Mouse (Mus musculus): ENCODE results near the gene Lgals7. TPM values are rescaled to one million over a fixed set of nuclear protein-coding genes. Genes with fewer than 3 reads are reported as not detected.

Gene Lgals7
- polyA plus RNA-seq, 1 experiment, result 0.48 TPM

GRCm38 (mm10) chr7:28874565-28874964 is 10.9 kb downstream of the Lgals7 start:
- Histone ChIP-seq H3K27me3 (ENCODE audit: control insufficient read depth, insufficient read depth, low read length) (no peaks in the 10 kb centered on the region), H3K27ac (ENCODE audit: insufficient read depth, low read length) (no peak overlapping the region), H3K36me3 (ENCODE audit: control insufficient read depth, insufficient read depth, low read length) (no peaks in the 10 kb centered on the region), H3K4me1 (ENCODE audit: control insufficient read depth, insufficient read depth, insufficient read length) (no peaks in the 10 kb centered on the region), H3K4me3 (ENCODE audit: extremely low read depth, insufficient read depth, insufficient read length) (no peak overlapping the region)
- DNase-seq (ENCODE audit: low read depth in 1 of 2, low spot score in 2 of 2), result no peak
- 77% methylated on average over 2 of the region's 2 CpGs for WGBS
- TF ChIP-seq POLR2A (IDR thresholded peaks at IDR 0.05; ENCODE audit: low read depth, low read length), result no peak
- TF ChIP-seq CTCF (IDR thresholded peaks at IDR 0.05; ENCODE audit: extremely low read depth, insufficient read depth, insufficient read length, insufficient replicate concordance), result no peak

GRCm38 (mm10) chr7:28876099-28876498 is 12.4 kb downstream of the Lgals7 start:
- Histone ChIP-seq H3K27me3 (ENCODE audit: control insufficient read depth, insufficient read depth, low read length) (no peaks in the 10 kb centered on the region), H3K27ac (ENCODE audit: insufficient read depth, low read length) (no peak overlapping the region), H3K4me1 (ENCODE audit: control insufficient read depth, insufficient read depth, insufficient read length) (no peaks in the 10 kb centered on the region), H3K36me3 (ENCODE audit: control insufficient read depth, insufficient read depth, low read length) (no peaks in the 10 kb centered on the region), H3K4me3 (ENCODE audit: extremely low read depth, insufficient read depth, insufficient read length) (no peak overlapping the region)
- WGBS, result 91% methylated on average over 4 of the region's 4 CpGs
- TF ChIP-seq CTCF (IDR thresholded peaks at IDR 0.05; ENCODE audit: extremely low read depth, insufficient read depth, insufficient read length, insufficient replicate concordance) (no peak), POLR2A (IDR thresholded peaks at IDR 0.05; ENCODE audit: low read depth, low read length) (no peak)
- DNase-seq (ENCODE audit: low read depth in 1 of 2, low spot score in 2 of 2), result no peak

- no peak for DNase-seq (ENCODE audit: low read depth in 1 of 2, low spot score in 2 of 2)
- TF ChIP-seq POLR2A (IDR thresholded peaks at IDR 0.05; ENCODE audit: low read depth, low read length), result no peak
- TF ChIP-seq CTCF (IDR thresholded peaks at IDR 0.05; ENCODE audit: extremely low read depth, insufficient read depth, insufficient read length, insufficient replicate concordance), result no peak
- no peaks in the 10 kb centered on the region for H3K4me1 ChIP-seq (ENCODE audit: control insufficient read depth, insufficient read depth, insufficient read length)
- no peak overlapping the region for H3K27ac ChIP-seq (ENCODE audit: insufficient read depth, low read length)
- 83% methylated on average over 7 of the region's 7 CpGs for WGBS
- no peaks in the 10 kb centered on the region for H3K36me3 ChIP-seq (ENCODE audit: control insufficient read depth, insufficient read depth, low read length)
- H3K27me3 ChIP-seq (ENCODE audit: control insufficient read depth, insufficient read depth, low read length), result no peaks in the 10 kb centered on the region
- H3K4me3 ChIP-seq (ENCODE audit: extremely low read depth, insufficient read depth, insufficient read length), result no peak overlapping the region
Measured at GRCm38 (mm10) chr7:28877155-28877554, 13.5 kb downstream of the Lgals7 start.

- Histone ChIP-seq H3K27ac (ENCODE audit: insufficient read depth, low read length) (no peak overlapping the region), H3K4me3 (ENCODE audit: extremely low read depth, insufficient read depth, insufficient read length) (no peak overlapping the region), H3K4me1 (ENCODE audit: control insufficient read depth, insufficient read depth, insufficient read length) (no peaks in the 10 kb centered on the region), H3K27me3 (ENCODE audit: control insufficient read depth, insufficient read depth, low read length) (no peaks in the 10 kb centered on the region), H3K36me3 (ENCODE audit: control insufficient read depth, insufficient read depth, low read length) (no peaks in the 10 kb centered on the region)
- WGBS, result 89% methylated on average over 4 of the region's 4 CpGs
- TF ChIP-seq CTCF (IDR thresholded peaks at IDR 0.05; ENCODE audit: extremely low read depth, insufficient read depth, insufficient read length, insufficient replicate concordance), result no peak
- TF ChIP-seq POLR2A (IDR thresholded peaks at IDR 0.05; ENCODE audit: low read depth, low read length), result no peak
- DNase-seq (ENCODE audit: low read depth in 1 of 2, low spot score in 2 of 2), result no peak
Measured at GRCm38 (mm10) chr7:28877856-28878255, 14.2 kb downstream of the Lgals7 start.

DNA sequence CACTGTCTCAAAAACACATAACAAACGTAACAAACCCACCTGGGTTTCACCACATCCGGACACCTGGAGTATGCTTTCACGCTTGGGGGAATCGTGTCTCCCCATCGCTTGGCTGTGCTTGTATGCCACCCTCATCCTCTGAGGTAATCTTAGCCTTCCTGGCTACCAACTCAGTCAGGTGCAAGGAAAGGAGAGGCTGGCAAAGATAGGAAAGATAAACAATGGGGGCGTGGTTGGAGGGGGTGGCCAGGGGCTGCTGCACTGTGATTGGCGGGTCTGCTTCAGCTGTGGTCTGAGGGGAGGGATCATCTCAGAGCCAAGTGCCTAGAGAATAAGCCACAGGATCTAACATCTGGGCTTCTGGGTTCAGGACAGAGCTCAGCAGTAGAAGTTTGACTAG is 16.0 kb downstream of the Lgals7 start:
- Histone ChIP-seq H3K36me3 (ENCODE audit: control insufficient read depth, insufficient read depth, low read length) (no peaks in the 10 kb centered on the region), H3K27me3 (ENCODE audit: control insufficient read depth, insufficient read depth, low read length) (no peaks in the 10 kb centered on the region), H3K4me1 (ENCODE audit: control insufficient read depth, insufficient read depth, insufficient read length) (no peaks in the 10 kb centered on the region), H3K4me3 (ENCODE audit: extremely low read depth, insufficient read depth, insufficient read length) (no peak overlapping the region), H3K27ac (ENCODE audit: insufficient read depth, low read length) (no peak overlapping the region)
- TF ChIP-seq POLR2A (IDR thresholded peaks at IDR 0.05; ENCODE audit: low read depth, low read length) (no peak), CTCF (IDR thresholded peaks at IDR 0.05; ENCODE audit: extremely low read depth, insufficient read depth, insufficient read length, insufficient replicate concordance) (no peak)
- WGBS, result 75% methylated on average over 7 of the region's 7 CpGs
- DNase-seq (ENCODE audit: low read depth in 1 of 2, low spot score in 2 of 2), result no peak

DNA sequence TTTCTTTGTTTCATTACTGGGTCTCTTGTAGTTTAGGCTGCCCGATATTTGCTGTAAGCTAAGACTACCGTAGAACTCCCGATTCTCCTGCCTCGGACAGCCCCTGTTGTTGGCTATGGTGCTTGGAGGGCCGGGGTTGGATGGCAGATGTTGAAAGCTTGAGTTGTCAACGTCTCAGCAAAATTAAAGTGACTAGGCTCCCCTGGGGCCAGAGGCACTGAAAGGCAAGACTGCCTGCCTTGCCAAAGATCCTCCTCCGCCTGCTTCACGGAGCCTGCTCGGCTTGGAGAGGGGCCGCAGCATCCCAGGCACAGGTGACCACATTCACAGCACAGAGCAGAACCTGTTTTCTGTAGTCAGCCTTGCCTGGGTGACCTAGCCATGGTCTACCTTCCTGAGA is 16.9 kb downstream of the Lgals7 start:
- 87% methylated on average over 10 of the region's 10 CpGs for WGBS
- H3K27ac ChIP-seq (ENCODE audit: insufficient read depth, low read length), result no peak overlapping the region
- H3K36me3 ChIP-seq (ENCODE audit: control insufficient read depth, insufficient read depth, low read length), result no peaks in the 10 kb centered on the region
- no peak overlapping the region for H3K4me3 ChIP-seq (ENCODE audit: extremely low read depth, insufficient read depth, insufficient read length)
- DNase-seq (ENCODE audit: low read depth in 1 of 2, low spot score in 2 of 2), result no peak
- TF ChIP-seq POLR2A (IDR thresholded peaks at IDR 0.05; ENCODE audit: low read depth, low read length), result no peak
- no peak for TF ChIP-seq CTCF (IDR thresholded peaks at IDR 0.05; ENCODE audit: extremely low read depth, insufficient read depth, insufficient read length, insufficient replicate concordance)
- H3K4me1 ChIP-seq (ENCODE audit: control insufficient read depth, insufficient read depth, insufficient read length), result no peaks in the 10 kb centered on the region
- H3K27me3 ChIP-seq (ENCODE audit: control insufficient read depth, insufficient read depth, low read length), result no peaks in the 10 kb centered on the region

- no peaks in the 10 kb centered on the region for H3K36me3 ChIP-seq (ENCODE audit: control insufficient read depth, insufficient read depth, low read length)
- no peaks in the 10 kb centered on the region for H3K27me3 ChIP-seq (ENCODE audit: control insufficient read depth, insufficient read depth, low read length)
- 53% methylated on average over 13 of the region's 13 CpGs for WGBS
- H3K27ac ChIP-seq (ENCODE audit: insufficient read depth, low read length), result no peak within 1 kb of the TSS
- no peak for DNase-seq (ENCODE audit: low read depth in 1 of 2, low spot score in 2 of 2)
- H3K4me3 ChIP-seq (ENCODE audit: extremely low read depth, insufficient read depth, insufficient read length), result no peak within 1 kb of the TSS
- no peak for TF ChIP-seq POLR2A (IDR thresholded peaks at IDR 0.05; ENCODE audit: low read depth, low read length)
- no peak for TF ChIP-seq CTCF (IDR thresholded peaks at IDR 0.05; ENCODE audit: extremely low read depth, insufficient read depth, insufficient read length, insufficient replicate concordance)
- no peaks in the 10 kb centered on the region for H3K4me1 ChIP-seq (ENCODE audit: control insufficient read depth, insufficient read depth, insufficient read length)
Measured at GRCm38 (mm10) chr7:28881199-28881598, 17.5 kb downstream of the Lgals7 start, which contains the start of gene Capn12. Capn12 (plus strand) TSS chr7:28881422.
